Mouse (Mus musculus) CD4-positive, CD25-positive, alpha-beta regulatory T cell, adult 4 months (primary cell): ENCODE measurements around the gene Spg20. TPM values are rescaled to one million over a fixed set of nuclear protein-coding genes. Genes with fewer than 3 reads are reported as not detected.

Experiments
- ATAC-seq: one replicate; pipeline ENCODE4 v1.8.0; 2017
- polyA plus RNA-seq, 2 experiments: library from polyadenylated mRNA; unstranded; fragments of 100-300 nt; shearing (Covaris generic); gene quantifications; one replicate each; pipeline ENCODE4 v1.2.1; 2017

The Spg20 gene
- 10 to 100 TPM; 21.3 to 24.7 TPM for polyA plus RNA-seq

- ATAC-seq = peak; percentile 91
These were observed at the start of gene Spg20 for GRCm38 (mm10) chr3:55111935-55112709. Spg20 (plus strand) TSS chr3:55112108.

GRCm38 (mm10) chr3:55062653-55063052, 49.3 kb upstream of the Spg20 start:
- ATAC-seq = no peak

GRCm38 (mm10) chr3:55064396-55064795, 47.5 kb upstream of the Spg20 start:
- ATAC-seq = no peak

- ATAC-seq = no peak
These were observed 45.9 kb upstream of the Spg20 start for GRCm38 (mm10) chr3:55065738-55066665.

- no peak for ATAC-seq
These were observed 45.3 kb upstream of the Spg20 start for GRCm38 (mm10) chr3:55066666-55067023.

- no peak for ATAC-seq
These were observed 44.0 kb upstream of the Spg20 start for GRCm38 (mm10) chr3:55067791-55068434.

- no peak for ATAC-seq
These were observed 37.2 kb upstream of the Spg20 start for GRCm38 (mm10) chr3:55074576-55075293.

- no peak for ATAC-seq
These were observed 36.6 kb upstream of the Spg20 start for GRCm38 (mm10) chr3:55075294-55075648.

- no peak for ATAC-seq
These were observed 33.7 kb upstream of the Spg20 start for GRCm38 (mm10) chr3:55078233-55078632.

- ATAC-seq = no peak
These were observed 32.3 kb upstream of the Spg20 start for GRCm38 (mm10) chr3:55079619-55080018.

- peak; percentile 91 for ATAC-seq
These were observed 31.9 kb upstream of the Spg20 start for GRCm38 (mm10) chr3:55080055-55080454.

GRCm38 (mm10) chr3:55084781-55085180, 27.1 kb upstream of the Spg20 start:
- no peak for ATAC-seq

- ATAC-seq = no peak
These were observed 26.2 kb upstream of the Spg20 start for GRCm38 (mm10) chr3:55085716-55086115.

GRCm38 (mm10) chr3:55086948-55087347, 25.0 kb upstream of the Spg20 start:
- no peak for ATAC-seq

- no peak for ATAC-seq
These were observed 24.5 kb upstream of the Spg20 start for GRCm38 (mm10) chr3:55087360-55087759.

- ATAC-seq = no peak
These were observed 23.5 kb upstream of the Spg20 start for GRCm38 (mm10) chr3:55088359-55088758.

- no peak for ATAC-seq
These were observed 23.1 kb upstream of the Spg20 start for GRCm38 (mm10) chr3:55088843-55089242.

- no peak for ATAC-seq
These were observed 22.6 kb upstream of the Spg20 start for GRCm38 (mm10) chr3:55089291-55089690.

GRCm38 (mm10) chr3:55093161-55093560, 18.7 kb upstream of the Spg20 start:
- no peak for ATAC-seq

- no peak for ATAC-seq
These were observed 15.8 kb upstream of the Spg20 start for GRCm38 (mm10) chr3:55095968-55096654.

- ATAC-seq = no peak
These were observed 15.3 kb upstream of the Spg20 start for GRCm38 (mm10) chr3:55096655-55097005.

- no peak for ATAC-seq
These were observed 14.7 kb upstream of the Spg20 start for GRCm38 (mm10) chr3:55097186-55097585.
